Mouse (Mus musculus) B cell, adult 2 months (primary cell): Measurements from ENCODE around the gene Cplx3.

Source experiments
- DNase-seq, 2 experiments: peaks; one replicate each; pipeline ENCODE4 v3.0.0; 2022

Cplx3 gene

DNA sequence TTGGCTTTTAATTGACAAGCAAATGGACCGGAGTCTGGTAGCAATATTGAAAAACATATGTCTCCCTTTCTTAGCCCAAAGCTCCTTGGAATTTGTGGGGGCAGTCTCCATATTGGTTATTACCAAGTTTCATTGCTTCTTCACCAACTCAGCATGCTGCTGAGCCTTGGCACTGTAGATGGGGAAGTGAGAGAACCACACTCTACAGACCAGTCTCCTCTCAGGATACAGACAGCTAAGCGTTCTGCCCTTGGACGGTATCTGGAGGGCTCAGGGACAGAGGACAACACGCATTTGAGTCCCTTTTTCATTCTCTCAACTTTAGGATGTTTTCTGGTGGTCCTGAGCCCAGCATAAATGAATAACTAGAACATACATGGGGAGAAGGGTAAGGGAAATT is 47.5 kb downstream of the Cplx3 start:
- peak in 1 of 2 experiments; percentile 14 for DNase-seq

DNA sequence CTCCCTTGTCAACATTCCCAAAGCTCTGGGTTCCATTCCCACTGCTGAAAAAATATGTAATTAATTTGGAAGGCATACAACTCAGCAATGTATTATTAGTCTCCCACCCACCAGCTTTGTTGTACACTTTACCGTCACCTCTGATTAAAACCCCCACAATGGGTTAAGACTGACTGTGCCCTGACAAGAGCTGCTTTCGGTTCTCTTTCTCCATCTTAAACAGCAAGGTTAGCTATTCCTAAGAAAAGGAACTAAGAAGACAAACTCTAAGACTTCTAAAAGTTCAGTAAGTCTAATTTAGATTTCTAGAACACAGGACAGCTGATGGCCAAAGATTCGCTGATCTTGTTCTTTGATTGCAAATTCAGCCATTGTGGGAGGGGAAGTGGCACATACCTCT is 48.9 kb downstream of the Cplx3 start:
- no peak for DNase-seq

DNA sequence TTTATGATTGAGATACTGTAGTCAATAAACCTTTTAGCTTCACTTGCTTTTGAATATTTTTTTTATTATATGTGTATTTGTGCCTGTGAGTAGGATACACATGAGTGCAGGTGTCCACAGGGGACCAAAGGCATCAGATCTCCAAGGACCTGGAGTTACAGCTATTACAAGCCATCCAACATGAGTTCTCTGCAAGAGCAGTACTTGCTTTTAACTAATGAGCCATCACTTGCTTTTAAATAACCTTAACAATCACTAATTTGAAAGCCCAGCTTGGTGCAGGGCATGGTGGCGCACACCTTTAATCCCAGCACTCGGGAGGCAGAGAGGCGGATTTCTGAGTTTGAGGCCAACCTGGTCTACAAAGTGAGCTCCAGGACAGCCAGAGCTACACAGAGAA is 51.3 kb downstream of the Cplx3 start:
- no peak for DNase-seq

DNA sequence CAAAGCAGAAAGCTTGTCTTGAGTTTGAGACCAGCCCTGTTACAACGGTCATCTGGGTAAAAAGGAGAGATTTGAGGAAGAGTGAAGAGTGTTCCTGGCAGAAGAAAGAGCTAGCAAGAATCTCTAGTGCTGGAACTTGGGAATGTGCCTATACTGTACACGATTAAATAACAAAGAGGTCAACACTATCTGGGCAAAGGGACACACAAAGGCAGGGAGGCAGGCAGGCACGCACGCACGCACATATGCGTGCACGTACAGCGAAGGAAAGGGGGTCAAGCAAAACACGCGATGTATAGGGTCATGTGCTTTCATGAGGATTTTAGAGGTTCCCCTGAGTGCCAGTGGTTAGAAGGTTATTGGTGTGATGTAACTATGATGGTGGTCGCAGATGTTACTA is 53.0 kb downstream of the Cplx3 start:
- DNase-seq, result no peak

GRCm38 (mm10) chr9:57552139-57552887 is 53.8 kb downstream of the Cplx3 start, which contains the start of gene Mpi:
Mpi (minus strand) TSS chr9:57552763.
- peak; percentile 41 to 51 for DNase-seq

DNA sequence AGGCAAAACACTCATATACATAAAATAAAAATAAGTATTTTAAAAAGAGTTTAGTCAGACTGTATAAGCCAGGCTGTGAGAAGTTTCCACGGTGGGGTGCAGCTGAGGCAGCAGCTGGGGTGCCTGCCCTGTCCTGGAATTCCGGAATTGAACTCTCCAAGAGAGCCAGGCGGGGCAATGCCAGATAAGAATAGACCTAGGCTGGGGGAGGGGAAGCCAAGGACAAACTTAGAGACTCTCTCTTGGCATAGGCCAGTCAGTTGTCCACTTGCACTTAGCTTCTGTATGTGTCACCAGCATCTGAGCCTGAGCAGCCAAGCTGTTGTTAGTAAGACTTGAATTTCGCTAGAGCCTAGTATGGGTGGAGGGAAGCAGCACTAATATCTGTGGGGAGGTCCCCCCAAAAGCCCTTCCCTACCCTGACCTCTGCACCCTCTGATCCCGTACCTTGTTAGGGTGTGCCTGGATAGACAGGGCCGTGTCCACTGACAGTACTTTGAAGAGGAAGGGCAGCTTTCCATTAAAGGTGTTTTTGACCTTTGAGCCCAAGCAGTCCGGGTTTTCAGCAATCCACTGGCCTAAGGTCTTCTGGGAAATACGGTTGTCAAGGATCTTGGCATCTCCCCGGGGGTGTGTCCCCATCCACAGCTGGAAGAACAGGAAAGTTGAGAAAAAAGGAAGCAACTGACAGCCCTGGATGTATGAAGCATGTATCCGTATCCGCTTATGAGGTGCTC is 55.8 kb downstream of the Cplx3 start:
- DNase-seq, result no peak
